Mouse (Mus musculus) heart, embryonic 14.5 days (tissue): ENCODE data around the gene Soat1. TPM values are rescaled to one million over a fixed set of nuclear protein-coding genes. Genes with fewer than 3 reads are reported as not detected.

Experiments
- ATAC-seq: fragments of 200-750 bp; cut with Nextera tagmentation; 2 replicates; pipeline ENCODE4 v1.8.0; 2017; ENCODE audit warnings: low read depth, moderate TSS enrichment; ENCODE audit not compliant: insufficient number of reproducible peaks, insufficient read depth, low FRiP score
- H3K27ac ChIP-seq, 2 experiments: fragments of 200-500 bp in 1 of 2; fragments of 300-500 bp in 1 of 2; sonication (generic) in 1 of 2; replicated peaks in 1 of 2; 2 replicates each; pipeline ENCODE4 v1.5.1; 2012 to 2014; ENCODE audit warnings: low read depth in 2 of 2, low read length in 2 of 2, control low read depth in 1 of 2, mild to moderate bottlenecking in 1 of 2, mixed read lengths in 1 of 2; ENCODE audit not compliant: control insufficient read depth in 1 of 2, insufficient read depth in 1 of 2
- H3K27me3 ChIP-seq: fragments of 300-500 bp; sonication (generic); 2 replicates; pipeline ENCODE4 v1.6.1; 2014; ENCODE audit warnings: mild to moderate bottlenecking, low read length, control low read depth; ENCODE audit not compliant: control insufficient read depth, insufficient read depth
- H3K36me3 ChIP-seq: fragments of 300-500 bp; sonication (generic); 2 replicates; pipeline ENCODE4 v1.6.1; 2014; ENCODE audit warnings: mild to moderate bottlenecking, control low read depth, low read length, mixed read lengths; ENCODE audit not compliant: control insufficient read depth, insufficient read depth
- H3K4me1 ChIP-seq, 2 experiments: fragments of 200-500 bp in 1 of 2; fragments of 300-500 bp in 1 of 2; sonication (generic) in 1 of 2; 2 replicates each; pipeline ENCODE4 v1.6.1; 2012 to 2014; ENCODE audit warnings: low read length in 2 of 2, control low read depth in 1 of 2, mixed read lengths in 1 of 2; ENCODE audit not compliant: control insufficient read depth in 2 of 2, insufficient read depth in 2 of 2
- H3K4me2 ChIP-seq: fragments of 300-500 bp; sonication (generic); 2 replicates; pipeline ENCODE4 v1.6.1; 2014; ENCODE audit warnings: mild to moderate bottlenecking, low read length
- H3K4me3 ChIP-seq, 2 experiments: fragments of 200-500 bp in 1 of 2; fragments of 300-500 bp in 1 of 2; sonication (generic) in 1 of 2; 2 replicates each; pipeline ENCODE4 v1.5.1; 2012 to 2014; ENCODE audit warnings: low read length in 2 of 2, mild to moderate bottlenecking in 2 of 2, control low read depth in 1 of 2, low read depth in 1 of 2, moderate library complexity in 1 of 2; ENCODE audit not compliant: control insufficient read depth in 1 of 2, insufficient read depth in 1 of 2
- H3K9ac ChIP-seq: fragments of 300-500 bp; sonication (generic); 2 replicates; pipeline ENCODE4 v1.6.1; 2014; ENCODE audit warnings: mild to moderate bottlenecking, low read length
- H3K9me3 ChIP-seq: fragments of 300-500 bp; sonication (generic); 2 replicates; pipeline ENCODE4 v1.6.1; 2016; ENCODE audit warnings: low read length, control low read depth; ENCODE audit not compliant: control insufficient read depth
- WGBS: fragments of 180-500 bp; shearing (Covaris S2); extraction: QIAGEN DNeasy Blood & Tissue Kit; methylation state at CpG from one replicate; pipeline ENCODE4 v1.1.7; 2014; 5-methylcytosine and 5-hydroxymethylcytosine counted together
- polyA plus RNA-seq: library from polyadenylated mRNA; unstranded; fragments of >200 nt; fragmentation: Nextera tagmentation; extraction: Ambion mirVana; gene quantifications from 2 replicates; pipeline ENCODE4 v1.2.1, GENCODE M21; 2014

Soat1 gene
- polyA plus RNA-seq, 1 experiment from 2014 or later, result 32.2 TPM

- no peak overlapping the region for H3K4me2 ChIP-seq
- no peak overlapping the region for H3K27ac ChIP-seq
- no peaks in the 10 kb centered on the region for H3K27me3 ChIP-seq
- WGBS, result 88% methylated on average over 2 of the region's 2 CpGs
- H3K4me1 ChIP-seq, result peaks cover 4 to 5% of the 10 kb centered on the region in 2 experiments; a peak in 2 of 4 replicates
- no peak overlapping the region for H3K9ac ChIP-seq
- H3K36me3 ChIP-seq, result peaks cover 19% of the 10 kb centered on the region
- H3K9me3 ChIP-seq, result no peaks in the 10 kb centered on the region
- ATAC-seq, result no peak
- no peak overlapping the region for H3K4me3 ChIP-seq
These were observed 18.9 kb downstream of the Soat1 start for GRCm38 (mm10) chr1:156455005-156455758.

GRCm38 (mm10) chr1:156454384-156454783 is 19.7 kb downstream of the Soat1 start:
- H3K4me1 ChIP-seq, result peaks cover 0 to 2% of the 10 kb centered on the region in 2 experiments; a peak in 2 of 4 replicates
- no peaks in the 10 kb centered on the region for H3K9me3 ChIP-seq
- H3K27ac ChIP-seq, result 0 out of 4 replicates have a peak overlapping the region, but pooled peaks of 1 of the 2 experiments have one; percentile 14
- no peak overlapping the region for H3K4me3 ChIP-seq
- no peaks in the 10 kb centered on the region for H3K27me3 ChIP-seq
- WGBS, result 43% methylated on average over 7 of the region's 7 CpGs
- H3K9ac ChIP-seq, result no peak overlapping the region
- peaks cover 19% of the 10 kb centered on the region for H3K36me3 ChIP-seq
- no peak overlapping the region for H3K4me2 ChIP-seq
- no peak for ATAC-seq

- Histone ChIP-seq H3K27ac (0 out of 4 replicates have a peak overlapping the region, but pooled peaks have one; percentile 3 to 14), H3K36me3 (peaks cover 19% of the 10 kb centered on the region), H3K4me2 (no peak overlapping the region), H3K9ac (no peak overlapping the region), H3K9me3 (no peaks in the 10 kb centered on the region), H3K4me1 (peaks cover 0 to 2% of the 10 kb centered on the region in 2 experiments; a peak in 2 of 4 replicates), H3K4me3 (no peak overlapping the region), H3K27me3 (no peaks in the 10 kb centered on the region)
- WGBS, result 66% methylated on average over 10 of the region's 10 CpGs
- no peak for ATAC-seq
These were observed 20.3 kb downstream of the Soat1 start for GRCm38 (mm10) chr1:156453876-156454275.

- Histone ChIP-seq H3K27ac (no peak overlapping the region), H3K4me1 (peaks cover 0 to 2% of the 10 kb centered on the region in 2 experiments; a peak in 1 of 4 replicates), H3K36me3 (peaks cover 9% of the 10 kb centered on the region), H3K9me3 (no peaks in the 10 kb centered on the region), H3K4me3 (no peak overlapping the region), H3K27me3 (no peaks in the 10 kb centered on the region), H3K9ac (no peak overlapping the region), H3K4me2 (no peak overlapping the region)
- no peak for ATAC-seq
- 46% methylated on average over 4 of the region's 4 CpGs for WGBS
These were observed 23.7 kb downstream of the Soat1 start for GRCm38 (mm10) chr1:156450478-156450877.

GRCm38 (mm10) chr1:156449691-156450090 is 24.4 kb downstream of the Soat1 start:
- Histone ChIP-seq H3K9ac (no peak overlapping the region), H3K27me3 (no peaks in the 10 kb centered on the region), H3K36me3 (peaks cover 11% of the 10 kb centered on the region), H3K4me2 (no peak overlapping the region), H3K27ac (no peak overlapping the region), H3K9me3 (no peaks in the 10 kb centered on the region), H3K4me3 (no peak overlapping the region), H3K4me1 (peaks cover 0 to 2% of the 10 kb centered on the region in 2 experiments; a peak in 1 of 4 replicates)
- ATAC-seq, result no peak
- 61% methylated on average over 17 of the region's 17 CpGs for WGBS

GRCm38 (mm10) chr1:156449089-156449488 is 25.0 kb downstream of the Soat1 start:
- no peak overlapping the region for H3K9ac ChIP-seq
- no peaks in the 10 kb centered on the region for H3K9me3 ChIP-seq
- no peak for ATAC-seq
- 85% methylated on average over 7 of the region's 7 CpGs for WGBS
- no peaks in the 10 kb centered on the region for H3K27me3 ChIP-seq
- H3K4me2 ChIP-seq, result no peak overlapping the region
- H3K4me1 ChIP-seq, result peaks cover 0 to 2% of the 10 kb centered on the region in 2 experiments; a peak in 1 of 4 replicates
- H3K4me3 ChIP-seq, result no peak overlapping the region
- peaks cover 17% of the 10 kb centered on the region for H3K36me3 ChIP-seq
- no peak overlapping the region for H3K27ac ChIP-seq

- WGBS, result 85% methylated on average over 1 of the region's 1 CpGs
- Histone ChIP-seq H3K27ac (no peak overlapping the region), H3K4me1 (no peaks in the 10 kb centered on the region), H3K4me3 (no peak overlapping the region), H3K36me3 (peaks cover 45% of the 10 kb centered on the region), H3K9ac (no peak overlapping the region), H3K27me3 (no peaks in the 10 kb centered on the region), H3K9me3 (no peaks in the 10 kb centered on the region), H3K4me2 (no peak overlapping the region)
- ATAC-seq, result no peak
These were observed 29.1 kb downstream of the Soat1 start for GRCm38 (mm10) chr1:156445049-156445448.
